Mouse (Mus musculus) kidney, embryonic 14.5 days (tissue): Measurements from ENCODE around the gene Tex2. TPM values are rescaled to one million over a fixed set of nuclear protein-coding genes. Genes with fewer than 3 reads are reported as not detected.

Source experiments
- ATAC-seq: fragments of 200-750 bp; cut with Nextera tagmentation; 2 replicates; pipeline ENCODE4 v1.8.0; 2017; ENCODE audit warnings: moderate number of reproducible peaks, mild to moderate bottlenecking, moderate TSS enrichment, moderate library complexity; ENCODE audit not compliant: low FRiP score, low TSS enrichment
- H3K27ac ChIP-seq: fragments of 300-500 bp; sonication (generic); 2 replicates; pipeline ENCODE4 v1.5.1; 2014; ENCODE audit warnings: low read depth, mild to moderate bottlenecking, low read length, moderate library complexity, mixed read lengths
- H3K27me3 ChIP-seq: fragments of 300-500 bp; sonication (generic); 2 replicates; pipeline ENCODE4 v1.6.1; 2014; ENCODE audit warnings: mild to moderate bottlenecking, low read length; ENCODE audit not compliant: control insufficient read depth, insufficient read depth
- H3K36me3 ChIP-seq: fragments of 300-500 bp; sonication (generic); 2 replicates; pipeline ENCODE4 v1.6.1; 2014; ENCODE audit warnings: low read length, mixed read lengths; ENCODE audit not compliant: control insufficient read depth, insufficient read depth
- H3K4me1 ChIP-seq: fragments of 300-500 bp; sonication (generic); 2 replicates; pipeline ENCODE4 v1.6.1; 2014; ENCODE audit warnings: low read length, mixed read lengths; ENCODE audit not compliant: control insufficient read depth, insufficient read depth
- H3K4me2 ChIP-seq: fragments of 300-500 bp; sonication (generic); replicated peaks from 2 replicates; pipeline ENCODE4 v1.6.1; 2014; ENCODE audit warnings: low read depth, mild to moderate bottlenecking, low read length
- H3K4me3 ChIP-seq: fragments of 300-500 bp; sonication (generic); 2 replicates; pipeline ENCODE4 v1.5.1; 2014; ENCODE audit warnings: mild to moderate bottlenecking, low read length
- H3K9ac ChIP-seq: fragments of 300-500 bp; sonication (generic); 2 replicates; pipeline ENCODE4 v1.6.1; 2014; ENCODE audit warnings: low read depth, mild to moderate bottlenecking, low read length, moderate library complexity
- H3K9me3 ChIP-seq: fragments of 300-500 bp; sonication (generic); 2 replicates; pipeline ENCODE4 v1.6.1; 2016; ENCODE audit warnings: low read length; ENCODE audit not compliant: control insufficient read depth
- WGBS: fragments of 180-500 bp; shearing (Covaris S2); extraction: QIAGEN DNeasy Blood & Tissue Kit; methylation state at CpG from one replicate; pipeline ENCODE4 v1.1.7; 2014; 5-methylcytosine and 5-hydroxymethylcytosine counted together
- polyA plus RNA-seq: library from polyadenylated mRNA; unstranded; fragments of >200 nt; fragmentation: Nextera tagmentation; extraction: Ambion mirVana; gene quantifications from 2 replicates; pipeline ENCODE4 v1.2.1, GENCODE M21; 2014

Tex2 gene
- polyA plus RNA-seq, 1 experiment from 2014 or later = 9.7 TPM

GRCm38 (mm10) chr11:106518391-106518790 lies 94.8 kb downstream of the Tex2 start:
- no peak overlapping the region for H3K4me2 ChIP-seq
- no peaks in the 10 kb centered on the region for H3K27me3 ChIP-seq
- H3K9me3 ChIP-seq = no peaks in the 10 kb centered on the region
- ATAC-seq = no peak
- no peak overlapping the region for H3K27ac ChIP-seq
- H3K4me1 ChIP-seq = no peaks in the 10 kb centered on the region; the same call in 1 of the 2 replicates
- 38% methylated on average over 4 of the region's 4 CpGs for WGBS
- H3K4me3 ChIP-seq = no peak overlapping the region
- no peak overlapping the region for H3K9ac ChIP-seq
- no peaks in the 10 kb centered on the region for H3K36me3 ChIP-seq

DNA sequence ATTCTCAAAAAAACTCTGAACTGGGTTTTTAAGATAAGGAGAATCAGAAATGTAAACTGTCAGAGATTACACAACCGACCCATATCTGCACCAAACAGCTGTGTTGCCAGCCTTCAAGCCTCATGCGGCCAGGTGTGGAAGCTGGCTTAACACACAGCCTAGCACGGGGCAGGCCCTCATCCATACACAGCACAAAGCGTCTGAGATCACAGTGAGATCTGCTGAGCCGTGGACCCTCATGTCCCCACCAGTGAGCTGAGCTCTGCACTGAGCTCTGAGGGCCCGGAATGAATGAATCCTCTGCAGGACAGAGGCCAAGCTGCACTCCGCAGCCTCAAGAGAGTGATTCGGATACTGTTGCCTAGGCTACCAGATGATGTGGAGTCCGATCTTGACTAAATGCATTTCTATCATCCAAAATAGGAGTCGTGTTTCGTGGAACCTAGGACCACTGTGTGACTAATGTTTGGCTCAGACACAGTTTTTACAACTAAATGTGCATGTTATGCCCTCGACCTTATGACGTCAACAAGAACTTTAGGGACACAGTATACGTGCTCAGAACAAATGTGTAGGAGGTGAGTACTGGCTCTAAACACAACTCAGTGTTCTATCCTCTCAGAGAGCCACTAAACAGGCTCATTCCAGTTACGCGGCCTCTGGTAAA lies 98.0 kb downstream of the Tex2 start:
- Histone ChIP-seq H3K4me2 (no peak overlapping the region), H3K36me3 (0 out of 2 replicates have a peak, but pooled peaks cover 4% of the 10 kb centered on the region), H3K9me3 (no peaks in the 10 kb centered on the region), H3K27ac (peak overlapping the region; percentile 6; the same call in 1 of the 2 replicates), H3K4me3 (no peak overlapping the region), H3K4me1 (no peaks in the 10 kb centered on the region; the same call in 1 of the 2 replicates), H3K27me3 (no peaks in the 10 kb centered on the region), H3K9ac (no peak overlapping the region)
- ATAC-seq = peak; percentile 58
- 49% methylated on average over 16 of the region's 16 CpGs for WGBS

DNA sequence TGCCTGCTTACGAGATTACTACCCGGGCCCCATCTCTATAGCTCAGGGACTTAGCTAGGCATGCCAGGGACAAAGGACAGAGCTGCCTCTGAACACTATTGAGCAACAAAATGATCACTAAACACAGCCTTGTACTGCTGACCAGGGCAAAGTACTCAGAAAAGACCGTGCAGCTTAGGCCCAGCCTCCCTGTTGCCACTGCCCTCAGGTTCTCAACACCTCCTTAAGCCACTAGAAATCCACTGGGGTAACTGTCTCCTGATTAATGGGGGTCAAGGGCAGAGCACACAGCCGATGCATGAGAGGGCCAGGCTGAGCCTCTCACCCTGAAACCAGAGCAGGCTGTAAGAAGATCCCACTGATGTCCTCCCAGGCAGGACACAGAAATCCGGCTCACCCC lies 98.8 kb downstream of the Tex2 start:
- no peak overlapping the region for H3K9ac ChIP-seq
- H3K4me3 ChIP-seq = no peak overlapping the region
- H3K4me1 ChIP-seq = no peaks in the 10 kb centered on the region; the same call in 1 of the 2 replicates
- H3K27me3 ChIP-seq = no peaks in the 10 kb centered on the region
- peaks cover 7% of the 10 kb centered on the region; the same call in 1 of the 2 replicates for H3K36me3 ChIP-seq
- peak; percentile 85 for ATAC-seq
- peak overlapping the region; percentile 55; the same call in 1 of the 2 replicates for H3K27ac ChIP-seq
- H3K9me3 ChIP-seq = no peaks in the 10 kb centered on the region
- H3K4me2 ChIP-seq = no peak overlapping the region
- 31% methylated on average over 5 of the region's 5 CpGs for WGBS

GRCm38 (mm10) chr11:106513166-106513565 lies 100.1 kb downstream of the Tex2 start:
- no peak for ATAC-seq
- H3K4me2 ChIP-seq = no peak overlapping the region
- H3K4me1 ChIP-seq = no peaks in the 10 kb centered on the region; the same call in 1 of the 2 replicates
- no peaks in the 10 kb centered on the region for H3K9me3 ChIP-seq
- H3K4me3 ChIP-seq = no peak overlapping the region
- H3K9ac ChIP-seq = no peak overlapping the region
- no peaks in the 10 kb centered on the region for H3K27me3 ChIP-seq
- WGBS = 31% methylated on average over 2 of the region's 2 CpGs
- no peak overlapping the region for H3K27ac ChIP-seq
- peaks cover 11% of the 10 kb centered on the region; the same call in 1 of the 2 replicates for H3K36me3 ChIP-seq

DNA sequence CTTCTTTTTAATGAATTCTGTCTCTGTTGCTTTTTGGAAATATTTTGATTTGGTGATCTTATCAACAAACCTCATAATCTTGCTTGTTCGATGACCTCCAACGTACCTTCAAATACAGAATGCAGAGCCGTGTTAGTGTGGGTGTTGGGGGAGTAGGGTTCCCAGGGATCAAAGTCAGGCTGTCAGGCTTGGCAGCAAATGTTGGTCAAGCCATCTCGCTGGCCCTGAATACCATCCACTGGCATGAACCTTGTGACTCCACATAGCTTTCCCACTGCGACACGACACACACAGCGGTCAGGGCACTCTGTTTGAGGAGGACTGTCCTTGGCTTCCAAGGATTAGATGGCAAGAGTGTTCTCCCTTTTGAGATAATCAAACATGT lies 101.2 kb downstream of the Tex2 start:
- ATAC-seq = no peak
- Histone ChIP-seq H3K27me3 (no peaks in the 10 kb centered on the region), H3K36me3 (peaks cover 11% of the 10 kb centered on the region; the same call in 1 of the 2 replicates), H3K4me2 (no peak overlapping the region), H3K27ac (no peak overlapping the region), H3K4me1 (no peaks in the 10 kb centered on the region; the same call in 1 of the 2 replicates), H3K9me3 (no peaks in the 10 kb centered on the region), H3K9ac (no peak overlapping the region), H3K4me3 (no peak overlapping the region)
- WGBS = 88% methylated on average over 7 of the region's 7 CpGs

DNA sequence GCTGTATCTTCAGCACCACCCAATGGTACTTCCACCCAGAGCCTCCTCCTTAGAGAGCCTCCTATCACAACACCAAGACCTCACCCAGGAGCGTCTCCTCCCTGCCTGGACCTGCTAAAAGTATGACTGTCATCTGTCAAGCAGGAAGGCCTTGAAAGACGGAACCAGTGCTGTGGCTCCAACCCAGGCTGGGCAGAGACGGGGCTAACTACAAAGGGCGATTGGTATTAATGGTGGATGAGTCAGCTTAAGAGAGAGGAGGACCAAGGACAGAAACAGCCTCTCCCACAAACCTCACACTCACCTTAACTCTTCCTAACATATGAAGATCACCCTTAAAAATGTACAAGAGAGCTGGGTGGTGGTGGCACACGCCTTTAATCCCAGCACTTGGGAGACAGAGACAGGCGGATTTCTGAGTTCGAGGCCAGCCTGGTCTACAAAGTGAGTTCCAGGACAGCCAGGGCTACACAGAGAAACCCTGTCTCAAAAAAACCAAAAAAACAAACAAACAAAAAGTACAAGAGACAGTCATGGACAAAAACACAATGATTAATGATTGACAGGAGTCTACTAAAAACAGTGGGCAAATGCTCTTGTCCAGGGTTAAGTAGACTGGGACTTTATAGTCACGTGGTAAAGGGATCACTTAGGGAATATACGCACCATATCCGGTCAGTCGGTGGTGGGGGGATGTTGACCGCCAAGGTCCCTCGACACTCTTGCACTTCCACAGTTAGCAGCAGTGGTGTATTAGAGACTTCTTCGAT lies 101.8 kb downstream of the Tex2 start:
- Histone ChIP-seq H3K27ac (no peak overlapping the region), H3K9ac (no peak overlapping the region), H3K27me3 (no peaks in the 10 kb centered on the region), H3K36me3 (peaks cover 11% of the 10 kb centered on the region; the same call in 1 of the 2 replicates), H3K4me3 (no peak overlapping the region), H3K4me2 (no peak overlapping the region), H3K4me1 (no peaks in the 10 kb centered on the region; the same call in 1 of the 2 replicates), H3K9me3 (no peaks in the 10 kb centered on the region)
- no peak for ATAC-seq
- 88% methylated on average over 14 of the region's 14 CpGs for WGBS

- no peak overlapping the region for H3K27ac ChIP-seq
- WGBS = 85% methylated on average over 7 of the region's 7 CpGs
- H3K9ac ChIP-seq = no peak overlapping the region
- H3K4me1 ChIP-seq = no peaks in the 10 kb centered on the region
- no peaks in the 10 kb centered on the region for H3K9me3 ChIP-seq
- no peaks in the 10 kb centered on the region for H3K27me3 ChIP-seq
- H3K4me3 ChIP-seq = no peak overlapping the region
- H3K4me2 ChIP-seq = no peak overlapping the region
- H3K36me3 ChIP-seq = peaks cover 11% of the 10 kb centered on the region; the same call in 1 of the 2 replicates
- no peak for ATAC-seq
Measured at GRCm38 (mm10) chr11:106507638-106508037, 105.6 kb downstream of the Tex2 start.

- Histone ChIP-seq H3K36me3 (peaks cover 10% of the 10 kb centered on the region; the same call in 1 of the 2 replicates), H3K4me2 (no peak overlapping the region), H3K4me1 (0 out of 2 replicates have a peak, but pooled peaks cover 5% of the 10 kb centered on the region), H3K9me3 (no peaks in the 10 kb centered on the region), H3K4me3 (no peak overlapping the region), H3K27ac (no peak overlapping the region), H3K27me3 (no peaks in the 10 kb centered on the region), H3K9ac (no peak overlapping the region)
- ATAC-seq = no peak
- WGBS = 89% methylated on average over 6 of the region's 6 CpGs
Measured at GRCm38 (mm10) chr11:106506211-106506610, 107.0 kb downstream of the Tex2 start.

DNA sequence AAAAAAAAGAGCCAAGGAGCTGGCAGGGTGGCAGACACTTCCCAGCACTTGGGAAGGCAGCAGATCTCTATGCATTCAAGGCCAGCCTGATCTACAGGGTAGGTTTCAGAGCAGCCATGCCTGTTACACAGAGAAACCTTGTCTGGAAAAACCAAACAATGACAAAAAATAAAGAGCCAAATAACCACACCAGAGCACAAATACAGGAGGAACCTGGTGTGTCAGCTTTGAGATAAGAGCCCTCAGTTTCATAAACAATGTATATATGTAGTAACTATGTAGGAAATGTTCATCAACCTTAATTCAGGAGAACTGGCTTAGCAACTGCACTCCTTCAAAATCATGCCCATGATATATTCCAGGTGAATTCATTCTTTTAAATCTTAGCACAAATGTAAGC lies 109.1 kb downstream of the Tex2 start:
- no peaks in the 10 kb centered on the region for H3K27me3 ChIP-seq
- peaks cover 3% of the 10 kb centered on the region; the same call in 1 of the 2 replicates for H3K36me3 ChIP-seq
- no peak for ATAC-seq
- 0 out of 2 replicates have a peak, but pooled peaks cover 5% of the 10 kb centered on the region for H3K4me1 ChIP-seq
- H3K4me3 ChIP-seq = no peak overlapping the region
- H3K4me2 ChIP-seq = no peak overlapping the region
- H3K27ac ChIP-seq = no peak overlapping the region
- H3K9ac ChIP-seq = no peak overlapping the region
- H3K9me3 ChIP-seq = no peaks in the 10 kb centered on the region
